ENCODE assay signal across 9 mouse cellular contexts in genomic region chr17:35232659-35233058, GRCm38 (mm10). TPM values are rescaled to one million over a fixed set of nuclear protein-coding genes. Genes with fewer than 3 reads are reported as not detected.
A peak's percentile ranks its signal among the peaks of the same experiment; 100 is the strongest.
DNase-seq lines count a peak whose midpoint lies in the region; ATAC-seq and TF ChIP-seq lines count a peak whose summit lies in the region.
"Had no signal": no experiment of that assay in that cellular context is flagged by ENCODE, and none has a peak within 500 bp of the region (broad histone marks: within the 10 kb centered on the region; RNA-seq: fewer than 3 reads in every experiment).

No protein-coding gene starts in this region.

- no peak for DNase-seq in hindbrain, postnatal 0 days (ENCODE audit: low spot score)
- DNase-seq in 416B (ENCODE audit: low read depth) (peak; percentile 95), G1E (ENCODE audit: low spot score) (no peak)
- DNase-seq in liver, embryonic 14.5 days (ENCODE audit: low read depth in 3 of 3, low spot score in 3 of 3), result no peak
- DNase-seq in frontal cortex, postnatal 25 days (ENCODE audit: low spot score in 2 of 2), result no peak
- DNase-seq in cerebellum, adult 8-10 months, result no peak
- DNase-seq in layer of hippocampus, adult 18-20 months (ENCODE audit: low spot score in 2 of 2), result no peak

- 0 out of 2 replicates have a peak overlapping the region, but pooled peaks have one; percentile 1 for H3K4me2 ChIP-seq in hindbrain, embryonic 12.5 days (replicated peaks)
- H3K4me2 ChIP-seq in hindbrain, postnatal 0 days (ENCODE audit: low read depth, low read length), result no peak overlapping the region
- peak overlapping the region; percentile 32 for H3K4me2 ChIP-seq in liver, embryonic 14.5 days (ENCODE audit: low read depth)

- no peak for TF ChIP-seq EP300 in liver, embryonic 14.5 days (IDR thresholded peaks at IDR 0.05; ENCODE audit: low read depth)

- no peak for TF ChIP-seq CTCF in hindbrain, postnatal 0 days (IDR thresholded peaks at IDR 0.05; ENCODE audit: low read depth)
- no peak for TF ChIP-seq CTCF in G1E (IDR thresholded peaks at IDR 0.05; ENCODE audit: low read depth, low read length)
- TF ChIP-seq CTCF in liver, embryonic 14.5 days (IDR thresholded peaks at IDR 0.05; ENCODE audit: low read depth), result no peak

- no peak overlapping the region for H3K4me3 ChIP-seq in hindbrain, embryonic 12.5 days
- H3K4me3 ChIP-seq in hindbrain, postnatal 0 days (ENCODE audit: low read length), result no peak overlapping the region
- peak overlapping the region; percentile 31; the same call in 1 of the 2 replicates for H3K4me3 ChIP-seq in G1E (ENCODE audit: low read depth, low read length)
- H3K4me3 ChIP-seq in liver, embryonic 14.5 days (ENCODE audit: insufficient read depth in 1 of 2, low read depth in 2 of 2, low read length in 2 of 2), result no peak overlapping the region
- H3K4me3 ChIP-seq: hindbrain, embryonic 15.5 days had no signal

- H3K27me3 ChIP-seq in hindbrain, embryonic 12.5 days, result no peaks in the 10 kb centered on the region
- H3K27me3 ChIP-seq in hindbrain, postnatal 0 days (ENCODE audit: insufficient read depth, low read length), result no peaks in the 10 kb centered on the region
- H3K27me3 ChIP-seq in G1E (ENCODE audit: insufficient read depth, low read length), result no peaks in the 10 kb centered on the region
- H3K27me3 ChIP-seq in liver, embryonic 14.5 days (ENCODE audit: control insufficient read depth, insufficient read depth, low read length), result no peaks in the 10 kb centered on the region
- H3K27me3 ChIP-seq: hindbrain, embryonic 15.5 days had no signal

- 94% methylated on average over 5 of the region's 5 CpGs for WGBS in hindbrain, embryonic 12.5 days
- 89% methylated on average over 5 of the region's 5 CpGs for WGBS in hindbrain, postnatal 0 days
- WGBS in liver, embryonic 14.5 days (ENCODE audit: insufficient replicate concordance), result 60% methylated on average over 5 of the region's 5 CpGs

- peaks cover 35% of the 10 kb centered on the region for H3K36me3 ChIP-seq in hindbrain, embryonic 12.5 days
- H3K36me3 ChIP-seq in hindbrain, postnatal 0 days (ENCODE audit: insufficient read depth, low read length), result peaks cover 31% of the 10 kb centered on the region
- peaks cover 76% of the 10 kb centered on the region for H3K36me3 ChIP-seq in G1E (replicated peaks)
- H3K36me3 ChIP-seq in liver, embryonic 14.5 days (replicated peaks; ENCODE audit: control insufficient read depth, insufficient read depth, low read depth), result peaks cover 16% of the 10 kb centered on the region

- H3K4me1 ChIP-seq in hindbrain, embryonic 12.5 days, result peaks cover 34% of the 10 kb centered on the region
- no peaks in the 10 kb centered on the region for H3K4me1 ChIP-seq in hindbrain, postnatal 0 days (ENCODE audit: insufficient read depth, low read length)
- peaks cover 60% of the 10 kb centered on the region for H3K4me1 ChIP-seq in G1E (ENCODE audit: insufficient read depth, low read depth, low read length)
- peaks cover 0 to 5% of the 10 kb centered on the region in 2 experiments; a peak in 1 of 4 replicates for H3K4me1 ChIP-seq in liver, embryonic 14.5 days (replicated peaks; ENCODE audit: control insufficient read depth in 2 of 2, insufficient read depth in 2 of 2, low read length in 1 of 2)

- H3K27ac ChIP-seq in hindbrain, embryonic 12.5 days, result no peak overlapping the region
- H3K27ac ChIP-seq in hindbrain, postnatal 0 days, result no peak overlapping the region
- H3K27ac ChIP-seq in liver, embryonic 14.5 days, result no peak overlapping the region
- H3K27ac ChIP-seq: hindbrain, embryonic 15.5 days had no signal

- no peak overlapping the region; the same call in 1 of the 2 replicates for H3K9ac ChIP-seq in hindbrain, embryonic 12.5 days
- no peak overlapping the region for H3K9ac ChIP-seq in hindbrain, postnatal 0 days (replicated peaks; ENCODE audit: low read length)
- H3K9ac ChIP-seq in liver, embryonic 14.5 days (replicated peaks), result no peak overlapping the region
- H3K9ac ChIP-seq: hindbrain, embryonic 15.5 days had no signal

- ATAC-seq in hindbrain, embryonic 12.5 days (ENCODE audit: low FRiP score), result no peak
- no peak for ATAC-seq in hindbrain, postnatal 0 days
- ATAC-seq in G1E (ENCODE audit: extremely low read depth, insufficient number of reproducible peaks, low FRiP score, poor library complexity, severe bottlenecking), result no peak
- no peak for ATAC-seq in liver, embryonic 14.5 days (ENCODE audit: insufficient read depth)

- no peaks in the 10 kb centered on the region for H3K9me3 ChIP-seq in hindbrain, embryonic 12.5 days (replicated peaks)
- H3K9me3 ChIP-seq in hindbrain, postnatal 0 days (ENCODE audit: low read length), result no peaks in the 10 kb centered on the region
- H3K9me3 ChIP-seq in G1E (replicated peaks), result no peaks in the 10 kb centered on the region
- no peaks in the 10 kb centered on the region for H3K9me3 ChIP-seq in liver, embryonic 14.5 days (ENCODE audit: control insufficient read depth, low read length)
- H3K9me3 ChIP-seq: hindbrain, embryonic 15.5 days had no signal

RNA-seq across cellular contexts. Expression of gene Atp6v1g2, which starts 0.8 kb away (rescaled TPM):
- 21.1 and 23.0 TPM in 2 replicates for polyA plus RNA-seq in hindbrain, embryonic 12.5 days (2016; fragmentation: Nextera tagmentation; extraction: Ambion mirVana)
- 91.0 and 114 TPM in 2 replicates for total RNA-seq in hindbrain, postnatal 0 days (2014; rRNA removed)
- polyA plus RNA-seq in hindbrain, postnatal 0 days (2015; fragmentation: Nextera tagmentation; extraction: Ambion mirVana), result 180 and 183 TPM in 2 replicates
- total RNA-seq in G1E (2014; fragmentation: Nextera tagmentation) (3.0 and 5.0 TPM in 2 replicates), G1E (2017) (3.2 TPM in 2 replicates)
- polyA plus RNA-seq in G1E (2012), result 2.4 and 2.8 TPM in 2 replicates
- polyA plus RNA-seq in liver, embryonic 14.5 days (2012; rRNA removed), result 1.8 and 1.9 TPM in 2 replicates
- 0.76 and 0.97 TPM in 2 replicates for polyA plus RNA-seq in liver, embryonic 14.5 days (2014; fragmentation: Nextera tagmentation; extraction: Ambion mirVana)
- total RNA-seq in layer of hippocampus, adult 18-20 months (2021), result 100 to 1,000 TPM; 637 to 681 TPM

RNA-seq across cellular contexts. Expression of gene Nfkbil1, which starts 2.9 kb away (rescaled TPM):
- 12.1 and 12.2 TPM in 2 replicates for polyA plus RNA-seq in hindbrain, embryonic 12.5 days (2016; fragmentation: Nextera tagmentation; extraction: Ambion mirVana)
- total RNA-seq in hindbrain, postnatal 0 days (2014; rRNA removed), result 15.5 and 15.9 TPM in 2 replicates
- 11.4 and 12.9 TPM in 2 replicates for polyA plus RNA-seq in hindbrain, postnatal 0 days (2015; fragmentation: Nextera tagmentation; extraction: Ambion mirVana)
- total RNA-seq in G1E (2014; fragmentation: Nextera tagmentation) (7.0 and 14.1 TPM in 2 replicates), G1E (2017) (8.6 and 12.1 TPM in 2 replicates)
- polyA plus RNA-seq in G1E (2012), result 37.3 and 41.6 TPM in 2 replicates
- polyA plus RNA-seq in liver, embryonic 14.5 days (2012; rRNA removed), result 3.6 and 4.2 TPM in 2 replicates
- 1.1 and 1.3 TPM in 2 replicates for polyA plus RNA-seq in liver, embryonic 14.5 days (2014; fragmentation: Nextera tagmentation; extraction: Ambion mirVana)
- total RNA-seq in layer of hippocampus, adult 18-20 months (2021), result 10 to 100 TPM; 13.6 to 15.8 TPM

RNA-seq across cellular contexts. Expression of gene Ddx39b, which starts 8.9 kb away (rescaled TPM):
- polyA plus RNA-seq in hindbrain, embryonic 12.5 days (2016; fragmentation: Nextera tagmentation; extraction: Ambion mirVana), result 480 and 488 TPM in 2 replicates
- 259 and 266 TPM in 2 replicates for total RNA-seq in hindbrain, postnatal 0 days (2014; rRNA removed)
- polyA plus RNA-seq in hindbrain, postnatal 0 days (2015; fragmentation: Nextera tagmentation; extraction: Ambion mirVana), result 326 and 341 TPM in 2 replicates
- total RNA-seq in G1E (2014; fragmentation: Nextera tagmentation) (424 and 464 TPM in 2 replicates), G1E (2017) (171 and 174 TPM in 2 replicates)
- polyA plus RNA-seq in G1E (2012), result 362 and 363 TPM in 2 replicates
- polyA plus RNA-seq in liver, embryonic 14.5 days (2012; rRNA removed), result 161 and 199 TPM in 2 replicates
- polyA plus RNA-seq in liver, embryonic 14.5 days (2014; fragmentation: Nextera tagmentation; extraction: Ambion mirVana), result 127 and 143 TPM in 2 replicates
- 100 to 1,000 TPM; 210 to 215 TPM for total RNA-seq in layer of hippocampus, adult 18-20 months (2021)

RNA-seq across cellular contexts. Expression of gene Gm16181, which starts 12.0 kb away (rescaled TPM):
- 0.62 TPM in 1 of 2 replicates, not detected in the other for polyA plus RNA-seq in hindbrain, embryonic 12.5 days (2016; fragmentation: Nextera tagmentation; extraction: Ambion mirVana)
- total RNA-seq in hindbrain, postnatal 0 days (2014; rRNA removed), result not detected in 2 replicates
- polyA plus RNA-seq in hindbrain, postnatal 0 days (2015; fragmentation: Nextera tagmentation; extraction: Ambion mirVana), result 0.40 TPM in 1 of 2 replicates, not detected in the other
- not detected in 2 replicates for total RNA-seq in G1E (2014; fragmentation: Nextera tagmentation)
- total RNA-seq in G1E (2017), result 0.38 and 0.52 TPM in 2 replicates
- not detected in 2 replicates for polyA plus RNA-seq in G1E (2012)
- polyA plus RNA-seq in liver, embryonic 14.5 days (2012; rRNA removed), result 0.19 and 0.21 TPM in 2 replicates
- polyA plus RNA-seq in liver, embryonic 14.5 days (2014; fragmentation: Nextera tagmentation; extraction: Ambion mirVana), result not detected in 2 replicates
- not detected for total RNA-seq in layer of hippocampus, adult 18-20 months (2021)

RNA-seq across cellular contexts. Expression of gene Lta, which starts 27.5 kb away (rescaled TPM):
- polyA plus RNA-seq in hindbrain, embryonic 12.5 days (2016; fragmentation: Nextera tagmentation; extraction: Ambion mirVana), result not detected in 2 replicates
- 0.47 TPM in 1 of 2 replicates, not detected in the other for total RNA-seq in hindbrain, postnatal 0 days (2014; rRNA removed)
- 0.85 and 1.3 TPM in 2 replicates for polyA plus RNA-seq in hindbrain, postnatal 0 days (2015; fragmentation: Nextera tagmentation; extraction: Ambion mirVana)
- total RNA-seq in G1E (2014; fragmentation: Nextera tagmentation), result not detected in 2 replicates
- 0.12 TPM in 1 of 2 replicates, not detected in the other for total RNA-seq in G1E (2017)
- polyA plus RNA-seq in G1E (2012), result not detected in 2 replicates
- polyA plus RNA-seq in liver, embryonic 14.5 days (2012; rRNA removed), result 0.04 and 0.07 TPM in 2 replicates
- not detected in 2 replicates for polyA plus RNA-seq in liver, embryonic 14.5 days (2014; fragmentation: Nextera tagmentation; extraction: Ambion mirVana)
- under 1 TPM; 0.22 to 0.41 TPM for total RNA-seq in layer of hippocampus, adult 18-20 months (2021)
